Mouse (Mus musculus): ENCODE measurements around the gene Gm10382.

DNA sequence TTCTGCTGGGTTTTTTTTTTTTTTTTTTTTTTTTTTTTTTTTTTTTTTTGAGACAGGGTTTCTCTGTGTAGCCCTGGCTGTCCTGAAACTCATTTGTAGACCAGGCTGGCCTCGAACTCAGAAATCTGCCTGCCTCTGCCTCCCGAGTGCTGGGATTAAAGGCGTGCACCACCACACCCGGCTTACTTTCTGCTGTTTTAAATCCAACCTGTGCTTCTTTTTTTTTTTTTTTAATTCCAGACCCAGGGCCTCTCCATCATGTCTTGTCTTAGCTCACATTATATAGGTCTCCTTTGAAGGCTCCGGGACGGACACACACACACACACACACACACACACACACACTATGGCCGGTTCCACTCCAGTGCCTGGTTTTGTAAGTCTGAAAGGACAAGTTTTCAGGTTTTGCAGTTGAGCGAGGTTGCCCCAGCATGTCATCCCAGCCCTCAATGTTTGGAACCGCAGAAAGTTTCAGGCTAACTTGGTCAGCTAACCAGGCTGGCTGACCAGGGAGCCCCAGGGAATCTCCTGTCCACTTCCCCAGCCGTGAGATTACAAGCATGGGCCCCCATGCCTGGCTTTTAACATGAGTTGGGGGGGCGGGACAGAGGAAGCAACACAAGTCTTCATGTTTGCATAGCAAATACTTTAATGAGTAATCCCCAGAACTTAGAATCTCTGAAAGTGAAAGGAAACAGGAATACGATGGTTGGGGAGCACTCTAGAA lies 31.4 kb upstream of the Gm10382 start:
- TF ChIP-seq EP300 (IDR thresholded peaks at IDR 0.05; ENCODE audit: low read depth) (no peak), CTCF (IDR thresholded peaks at IDR 0.05; ENCODE audit: low read depth) (no peak)

Data from liver, postnatal 0 days (tissue).